Mouse (Mus musculus) C3H10T1/2 (cell line): Measurements from ENCODE around the gene Gm8281. TPM values are rescaled to one million over a fixed set of nuclear protein-coding genes. Genes with fewer than 3 reads are reported as not detected.

ENCODE experiments used
- polyA plus RNA-seq, 2 experiments: library from polyadenylated mRNA; unstranded; fragments of >200 nt; fragmentation: generic; extraction: Trizol; gene quantifications; one replicate each; pipeline ENCODE4 v1.2.1; 2012; ENCODE audit warnings: missing spikeins in 2 of 2

The Gm8281 gene
- polyA plus RNA-seq, result not detected

DNA sequence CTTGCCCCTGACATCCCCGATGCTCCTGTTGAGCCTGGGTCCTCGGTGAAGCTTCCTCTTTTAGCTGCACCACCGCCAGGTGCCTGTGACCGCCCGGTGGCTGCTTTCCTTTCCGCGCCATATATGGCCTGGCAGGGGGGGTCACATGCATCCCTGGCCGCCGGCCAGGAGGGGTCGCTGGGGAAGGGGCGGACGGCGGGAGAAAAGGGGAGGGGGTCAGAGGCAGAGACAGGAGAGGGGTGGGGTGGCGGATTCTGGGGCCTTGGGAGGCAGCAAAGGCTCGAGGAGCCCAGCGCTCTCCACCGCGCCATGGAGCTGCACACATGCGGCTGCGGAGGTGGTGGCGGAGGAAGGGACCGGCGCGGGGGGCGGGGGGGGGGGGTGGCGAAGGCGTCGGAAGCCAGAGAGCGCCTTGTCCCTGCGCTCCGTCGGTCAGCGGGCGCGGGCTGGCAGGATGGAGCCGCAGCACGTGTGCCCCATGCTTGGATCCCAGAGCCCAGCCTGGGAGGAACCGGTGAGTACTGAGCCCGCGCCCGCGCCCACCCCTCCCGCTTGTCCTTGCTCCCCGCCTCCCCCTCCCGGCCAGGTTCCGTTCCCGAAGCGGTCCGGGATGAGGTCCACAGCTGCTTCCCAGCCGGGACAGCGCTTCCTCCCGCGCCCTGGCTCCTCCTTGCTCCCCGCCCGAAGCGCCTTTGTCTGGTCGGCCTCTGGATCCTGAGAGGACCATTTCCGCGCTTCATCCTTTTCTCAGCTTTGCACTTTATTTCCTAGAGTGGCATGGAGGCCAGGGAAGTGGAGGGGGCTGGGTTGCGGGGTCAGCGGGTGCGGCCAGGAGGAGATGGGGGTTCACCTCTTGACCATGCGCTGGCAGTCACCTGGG lies at the start of gene Gm8281:
Gene Gm8281 (plus strand): TSS at position 430 of the 880 bp plus-strand sequence.

GRCm38 (mm10) chr14:5050329-5050728 lies 20.5 kb upstream of the Gm8281 start, which contains the start of gene 4930555G01Rik:
Gene 4930555G01Rik (plus strand): TSS chr14:5050629.

DNA sequence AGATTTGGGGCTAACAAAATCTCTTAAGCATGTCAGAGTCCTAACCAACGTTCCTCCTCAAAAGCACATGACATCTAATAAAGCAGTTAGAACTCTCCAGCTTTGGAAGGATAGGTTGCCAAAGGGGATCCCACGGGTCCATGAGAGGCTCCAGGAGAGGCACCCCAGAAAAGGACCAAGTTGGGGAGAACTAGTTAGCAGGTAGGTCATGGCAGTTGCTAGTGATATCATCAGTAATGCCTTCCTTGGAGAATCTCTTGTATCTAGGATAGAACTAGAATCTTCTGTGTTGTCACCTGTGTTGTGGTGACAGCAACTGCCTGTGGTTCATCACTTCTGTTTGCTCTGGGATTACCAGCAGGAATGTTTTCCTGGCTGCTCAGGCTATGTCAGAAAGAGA lies 60.4 kb downstream of the Gm8281 start, which contains the start of gene Gm8279:
Gene Gm8279 (plus strand): TSS at position 301 of the 400 bp plus-strand sequence.

Other genes with a start within 250 kb of the Gm8281 start
- not detected for gene Gm3269, start 232.9 kb upstream of the Gm8281 start, polyA plus RNA-seq
- gene Gm3264, start 215.5 kb upstream of the Gm8281 start, polyA plus RNA-seq, result not detected
- not detected for gene Gm3278, start 178.6 kb upstream of the Gm8281 start, polyA plus RNA-seq
- gene Gm8297, start 87.1 kb upstream of the Gm8281 start, polyA plus RNA-seq, result not detected
- not detected for gene Gm3298, start 55.1 kb upstream of the Gm8281 start, polyA plus RNA-seq
- not detected for gene 4930555G01Rik, start 20.4 kb upstream of the Gm8281 start, polyA plus RNA-seq
- not detected for gene Gm8279, start 60.5 kb downstream of the Gm8281 start, polyA plus RNA-seq
- gene Gm3317, start 93.5 kb downstream of the Gm8281 start, polyA plus RNA-seq, result not detected
- not detected for gene Gm8271, start 114.8 kb downstream of the Gm8281 start, polyA plus RNA-seq
- gene Gm3526, start 189.5 kb downstream of the Gm8281 start, polyA plus RNA-seq, result not detected